Mouse (Mus musculus): ENCODE results near the gene Creld1. TPM values are rescaled to one million over a fixed set of nuclear protein-coding genes. Genes with fewer than 3 reads are reported as not detected.
A peak's percentile ranks its signal among the peaks of the same experiment; 100 is the strongest.

Creld1 gene
- polyA plus RNA-seq, 1 experiment from 2014 or later = 32.6 TPM

DNA sequence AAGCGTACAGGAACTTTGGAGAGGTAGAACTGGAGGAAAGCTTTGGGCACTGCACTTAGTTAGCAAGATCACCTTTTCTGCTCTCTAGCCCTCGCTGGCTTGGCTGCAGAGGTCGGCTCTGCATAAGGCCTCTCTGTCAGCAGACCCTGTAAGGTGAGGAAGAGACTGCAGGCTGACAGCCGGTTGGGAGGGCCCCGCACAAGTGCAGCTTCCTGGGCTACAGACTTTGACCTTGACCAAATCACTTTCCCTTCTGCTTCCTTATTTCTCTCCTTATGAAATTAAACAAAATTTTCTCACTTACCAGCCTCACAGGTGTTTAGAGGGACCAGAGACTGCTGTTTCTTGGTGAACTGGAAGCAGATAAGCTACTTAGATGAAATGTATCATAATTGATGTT is 28.1 kb upstream of the Creld1 start:
- Histone ChIP-seq H3K4me2 (ENCODE audit: low read length) (no peak overlapping the region), H3K9ac (ENCODE audit: low read length) (no peak overlapping the region), H3K36me3 (ENCODE audit: control insufficient read depth, insufficient read depth, low read length) (no peaks in the 10 kb centered on the region), H3K27ac (replicated peaks in 1 of 2; ENCODE audit: control insufficient read depth in 1 of 2, insufficient read depth in 1 of 2, low read depth in 2 of 2, low read length in 2 of 2) (no peak overlapping the region), H3K4me3 (ENCODE audit: control insufficient read depth in 1 of 2, insufficient read depth in 1 of 2, low read depth in 1 of 2, low read length in 2 of 2) (no peak overlapping the region), H3K9me3 (ENCODE audit: control insufficient read depth, low read length) (no peaks in the 10 kb centered on the region), H3K27me3 (ENCODE audit: control insufficient read depth, insufficient read depth, low read length) (no peaks in the 10 kb centered on the region), H3K4me1 (ENCODE audit: control insufficient read depth in 2 of 2, insufficient read depth in 2 of 2, low read length in 2 of 2) (peaks cover 3 to 5% of the 10 kb centered on the region in 2 experiments)
- no peak for ATAC-seq (ENCODE audit: insufficient number of reproducible peaks, insufficient read depth, low FRiP score, low read depth)
- 44% methylated on average over 5 of the region's 5 CpGs for WGBS

- Histone ChIP-seq H3K27me3 (ENCODE audit: control insufficient read depth, insufficient read depth, low read length) (no peaks in the 10 kb centered on the region), H3K27ac (replicated peaks in 1 of 2; ENCODE audit: control insufficient read depth in 1 of 2, insufficient read depth in 1 of 2, low read depth in 2 of 2, low read length in 2 of 2) (no peak within 1 kb of the TSS), H3K4me1 (ENCODE audit: control insufficient read depth in 2 of 2, insufficient read depth in 2 of 2, low read length in 2 of 2) (no peaks in the 10 kb centered on the region; a peak in 1 of 4 replicates), H3K4me2 (ENCODE audit: low read length) (no peak within 1 kb of the TSS), H3K4me3 (ENCODE audit: control insufficient read depth in 1 of 2, insufficient read depth in 1 of 2, low read depth in 1 of 2, low read length in 2 of 2) (no peak within 1 kb of the TSS), H3K9me3 (ENCODE audit: control insufficient read depth, low read length) (no peaks in the 10 kb centered on the region), H3K36me3 (ENCODE audit: control insufficient read depth, insufficient read depth, low read length) (no peaks in the 10 kb centered on the region), H3K9ac (ENCODE audit: low read length) (no peak within 1 kb of the TSS)
- ATAC-seq (ENCODE audit: insufficient number of reproducible peaks, insufficient read depth, low FRiP score, low read depth) = no peak
- 63% methylated on average over 10 of the region's 10 CpGs for WGBS
These were observed 25.1 kb upstream of the Creld1 start, which contains the start of gene Il17re for GRCm38 (mm10) chr6:113457952-113458534. TSS of gene Il17re (plus strand) at chr6:113458484.

DNA sequence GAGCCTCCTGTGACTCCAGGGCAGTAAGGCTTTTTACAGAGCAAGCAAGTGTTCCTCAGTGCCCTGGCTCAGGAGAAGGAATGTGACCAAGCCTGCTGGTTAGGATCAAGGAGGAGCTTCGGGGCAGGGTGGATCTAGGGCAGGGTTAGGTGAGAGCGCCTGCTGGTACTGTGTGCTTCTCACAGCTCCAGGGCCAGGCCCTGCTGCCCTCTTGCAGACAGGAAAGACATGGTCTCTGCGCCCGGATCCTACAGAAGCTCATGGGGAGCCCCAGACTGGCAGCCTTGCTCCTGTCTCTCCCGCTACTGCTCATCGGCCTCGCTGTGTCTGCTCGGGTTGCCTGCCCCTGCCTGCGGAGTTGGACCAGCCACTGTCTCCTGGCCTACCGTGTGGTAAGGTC is 24.5 kb upstream of the Creld1 start:
- Histone ChIP-seq H3K4me2 (ENCODE audit: low read length) (no peak overlapping the region), H3K27me3 (ENCODE audit: control insufficient read depth, insufficient read depth, low read length) (no peaks in the 10 kb centered on the region), H3K9me3 (ENCODE audit: control insufficient read depth, low read length) (no peaks in the 10 kb centered on the region), H3K27ac (replicated peaks in 1 of 2; ENCODE audit: control insufficient read depth in 1 of 2, insufficient read depth in 1 of 2, low read depth in 2 of 2, low read length in 2 of 2) (no peak overlapping the region), H3K4me3 (ENCODE audit: control insufficient read depth in 1 of 2, insufficient read depth in 1 of 2, low read depth in 1 of 2, low read length in 2 of 2) (no peak overlapping the region), H3K36me3 (ENCODE audit: control insufficient read depth, insufficient read depth, low read length) (no peaks in the 10 kb centered on the region), H3K9ac (ENCODE audit: low read length) (no peak overlapping the region), H3K4me1 (ENCODE audit: control insufficient read depth in 2 of 2, insufficient read depth in 2 of 2, low read length in 2 of 2) (no peaks in the 10 kb centered on the region; a peak in 1 of 4 replicates)
- 51% methylated on average over 10 of the region's 10 CpGs for WGBS
- no peak for ATAC-seq (ENCODE audit: insufficient number of reproducible peaks, insufficient read depth, low FRiP score, low read depth)

DNA sequence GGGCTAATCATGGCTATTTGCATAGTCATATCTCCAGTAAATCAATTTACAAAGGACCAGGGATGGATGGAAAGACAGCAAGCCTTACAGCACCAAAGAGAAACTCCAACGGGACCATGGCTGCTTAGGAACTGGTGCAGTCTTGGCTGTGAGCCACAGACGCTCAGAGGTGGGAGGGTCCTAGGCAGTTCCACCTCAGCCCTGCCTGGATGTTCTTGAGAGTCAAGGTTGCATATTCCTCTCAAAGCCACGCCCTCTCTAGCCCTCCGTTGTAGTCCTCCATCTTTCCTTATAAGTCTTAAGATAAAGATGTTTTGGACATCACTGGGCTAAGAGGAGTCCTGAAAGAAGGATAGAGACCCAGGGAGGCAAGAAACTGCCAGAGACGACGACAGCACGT is 19.1 kb upstream of the Creld1 start:
- Histone ChIP-seq H3K4me3 (ENCODE audit: control insufficient read depth in 1 of 2, insufficient read depth in 1 of 2, low read depth in 1 of 2, low read length in 2 of 2) (no peak overlapping the region), H3K9ac (ENCODE audit: low read length) (no peak overlapping the region), H3K27ac (replicated peaks in 1 of 2; ENCODE audit: control insufficient read depth in 1 of 2, insufficient read depth in 1 of 2, low read depth in 2 of 2, low read length in 2 of 2) (no peak overlapping the region), H3K27me3 (ENCODE audit: control insufficient read depth, insufficient read depth, low read length) (peaks cover 10% of the 10 kb centered on the region; the same call in 1 of the 2 replicates), H3K9me3 (ENCODE audit: control insufficient read depth, low read length) (no peaks in the 10 kb centered on the region), H3K4me1 (ENCODE audit: control insufficient read depth in 2 of 2, insufficient read depth in 2 of 2, low read length in 2 of 2) (no peaks in the 10 kb centered on the region; a peak in 1 of 4 replicates), H3K4me2 (ENCODE audit: low read length) (no peak overlapping the region), H3K36me3 (ENCODE audit: control insufficient read depth, insufficient read depth, low read length) (no peaks in the 10 kb centered on the region)
- WGBS = 52% methylated on average over 7 of the region's 7 CpGs
- ATAC-seq (ENCODE audit: insufficient number of reproducible peaks, insufficient read depth, low FRiP score, low read depth) = no peak

GRCm38 (mm10) chr6:113465602-113466001 is 17.5 kb upstream of the Creld1 start:
- Histone ChIP-seq H3K4me2 (ENCODE audit: low read length) (no peak overlapping the region), H3K4me1 (ENCODE audit: control insufficient read depth in 2 of 2, insufficient read depth in 2 of 2, low read length in 2 of 2) (peaks cover 5 to 7% of the 10 kb centered on the region in 2 experiments; a peak in 1 of 4 replicates), H3K4me3 (ENCODE audit: control insufficient read depth in 1 of 2, insufficient read depth in 1 of 2, low read depth in 1 of 2, low read length in 2 of 2) (no peak overlapping the region), H3K27me3 (ENCODE audit: control insufficient read depth, insufficient read depth, low read length) (peaks cover 20% of the 10 kb centered on the region; the same call in 1 of the 2 replicates), H3K9ac (ENCODE audit: low read length) (no peak overlapping the region), H3K27ac (replicated peaks in 1 of 2; ENCODE audit: control insufficient read depth in 1 of 2, insufficient read depth in 1 of 2, low read depth in 2 of 2, low read length in 2 of 2) (no peak overlapping the region), H3K9me3 (ENCODE audit: control insufficient read depth, low read length) (no peaks in the 10 kb centered on the region), H3K36me3 (ENCODE audit: control insufficient read depth, insufficient read depth, low read length) (no peaks in the 10 kb centered on the region)
- 53% methylated on average over 5 of the region's 5 CpGs for WGBS
- ATAC-seq (ENCODE audit: insufficient number of reproducible peaks, insufficient read depth, low FRiP score, low read depth) = no peak

DNA sequence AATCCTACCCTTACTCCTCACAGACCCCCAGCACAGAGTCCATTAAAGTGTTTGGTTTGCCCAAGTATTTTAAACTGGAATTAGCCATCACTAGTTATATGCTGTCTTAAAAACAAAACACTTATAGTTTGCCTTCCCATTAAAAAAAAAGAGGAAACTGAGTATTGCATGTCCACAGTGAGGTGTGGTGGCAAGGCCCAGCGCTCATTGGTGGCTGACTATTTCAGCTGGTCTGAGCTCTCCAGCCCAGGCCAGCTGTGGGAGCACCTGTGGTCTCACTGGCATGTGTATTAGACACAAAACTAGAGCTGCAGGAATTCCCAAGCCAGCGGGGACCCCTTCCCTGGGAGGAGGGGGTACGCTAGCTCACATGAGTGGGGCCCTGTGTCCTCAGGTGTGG is 14.6 kb upstream of the Creld1 start:
- Histone ChIP-seq H3K4me3 (ENCODE audit: control insufficient read depth in 1 of 2, insufficient read depth in 1 of 2, low read depth in 1 of 2, low read length in 2 of 2) (no peak overlapping the region), H3K4me1 (ENCODE audit: control insufficient read depth in 2 of 2, insufficient read depth in 2 of 2, low read length in 2 of 2) (peaks cover 16 to 20% of the 10 kb centered on the region in 2 experiments), H3K9ac (ENCODE audit: low read length) (0 out of 2 replicates have a peak overlapping the region, but pooled peaks have one; percentile 16), H3K27ac (replicated peaks in 1 of 2; ENCODE audit: control insufficient read depth in 1 of 2, insufficient read depth in 1 of 2, low read depth in 2 of 2, low read length in 2 of 2) (no peak overlapping the region), H3K4me2 (ENCODE audit: low read length) (no peak overlapping the region), H3K9me3 (ENCODE audit: control insufficient read depth, low read length) (no peaks in the 10 kb centered on the region), H3K36me3 (ENCODE audit: control insufficient read depth, insufficient read depth, low read length) (no peaks in the 10 kb centered on the region), H3K27me3 (ENCODE audit: control insufficient read depth, insufficient read depth, low read length) (peaks cover 21% of the 10 kb centered on the region; the same call in 1 of the 2 replicates)
- no peak for ATAC-seq (ENCODE audit: insufficient number of reproducible peaks, insufficient read depth, low FRiP score, low read depth)
- WGBS = 57% methylated on average over 3 of the region's 3 CpGs

DNA sequence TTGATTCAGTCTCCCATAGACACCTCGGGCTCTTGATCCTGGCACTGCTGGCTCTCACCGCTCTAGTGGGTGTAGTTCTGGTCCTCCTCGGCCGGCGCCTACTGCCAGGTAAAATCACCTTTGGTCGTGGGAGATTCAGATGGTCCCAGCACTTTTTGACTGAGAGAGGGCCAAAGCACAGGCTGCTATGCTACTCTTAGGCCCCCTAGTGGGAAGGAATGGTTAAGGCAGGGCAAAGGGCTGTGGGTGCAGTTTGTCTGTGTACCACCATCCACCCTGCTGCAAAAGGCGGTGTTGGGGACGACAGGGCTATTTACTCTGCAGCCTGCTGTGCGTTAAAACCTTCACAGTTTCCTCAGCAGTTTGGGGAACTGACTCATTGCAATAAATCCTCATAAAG is 14.1 kb upstream of the Creld1 start:
- no peak for ATAC-seq (ENCODE audit: insufficient number of reproducible peaks, insufficient read depth, low FRiP score, low read depth)
- Histone ChIP-seq H3K27me3 (ENCODE audit: control insufficient read depth, insufficient read depth, low read length) (peaks cover 21% of the 10 kb centered on the region; the same call in 1 of the 2 replicates), H3K9me3 (ENCODE audit: control insufficient read depth, low read length) (no peaks in the 10 kb centered on the region), H3K4me1 (ENCODE audit: control insufficient read depth in 2 of 2, insufficient read depth in 2 of 2, low read length in 2 of 2) (peaks cover 16 to 20% of the 10 kb centered on the region in 2 experiments), H3K27ac (replicated peaks in 1 of 2; ENCODE audit: control insufficient read depth in 1 of 2, insufficient read depth in 1 of 2, low read depth in 2 of 2, low read length in 2 of 2) (no peak overlapping the region), H3K9ac (ENCODE audit: low read length) (peak overlapping the region; percentile 55), H3K4me2 (ENCODE audit: low read length) (peak overlapping the region; percentile 76), H3K36me3 (ENCODE audit: control insufficient read depth, insufficient read depth, low read length) (no peaks in the 10 kb centered on the region), H3K4me3 (ENCODE audit: control insufficient read depth in 1 of 2, insufficient read depth in 1 of 2, low read depth in 1 of 2, low read length in 2 of 2) (peak overlapping the region; percentile 42 to 45)
- 9% methylated on average over 9 of the region's 9 CpGs for WGBS

GRCm38 (mm10) chr6:113469432-113469831 is 13.7 kb upstream of the Creld1 start:
- Histone ChIP-seq H3K36me3 (ENCODE audit: control insufficient read depth, insufficient read depth, low read length) (no peaks in the 10 kb centered on the region), H3K4me1 (ENCODE audit: control insufficient read depth in 2 of 2, insufficient read depth in 2 of 2, low read length in 2 of 2) (peaks cover 16 to 20% of the 10 kb centered on the region in 2 experiments), H3K9me3 (ENCODE audit: control insufficient read depth, low read length) (no peaks in the 10 kb centered on the region), H3K4me3 (ENCODE audit: control insufficient read depth in 1 of 2, insufficient read depth in 1 of 2, low read depth in 1 of 2, low read length in 2 of 2) (peak overlapping the region; percentile 42 to 45), H3K27me3 (ENCODE audit: control insufficient read depth, insufficient read depth, low read length) (peaks cover 21% of the 10 kb centered on the region; the same call in 1 of the 2 replicates), H3K27ac (replicated peaks in 1 of 2; ENCODE audit: control insufficient read depth in 1 of 2, insufficient read depth in 1 of 2, low read depth in 2 of 2, low read length in 2 of 2) (no peak overlapping the region), H3K9ac (ENCODE audit: low read length) (peak overlapping the region; percentile 55), H3K4me2 (ENCODE audit: low read length) (peak overlapping the region; percentile 76)
- under 1% methylated on average over 29 of the region's 31 CpGs for WGBS
- ATAC-seq (ENCODE audit: insufficient number of reproducible peaks, insufficient read depth, low FRiP score, low read depth) = no peak
